Mouse (Mus musculus) kidney, adult 8-10 months (tissue): ENCODE measurements around the gene Chrna1.

Experiments
- DNase-seq, 2 experiments: peaks; one replicate each; pipeline ENCODE4 v3.0.0; 2022

Chrna1 gene

GRCm38 (mm10) chr2:73590106-73590505 lies 10.0 kb upstream of the Chrna1 start:
- DNase-seq, result no peak

DNA sequence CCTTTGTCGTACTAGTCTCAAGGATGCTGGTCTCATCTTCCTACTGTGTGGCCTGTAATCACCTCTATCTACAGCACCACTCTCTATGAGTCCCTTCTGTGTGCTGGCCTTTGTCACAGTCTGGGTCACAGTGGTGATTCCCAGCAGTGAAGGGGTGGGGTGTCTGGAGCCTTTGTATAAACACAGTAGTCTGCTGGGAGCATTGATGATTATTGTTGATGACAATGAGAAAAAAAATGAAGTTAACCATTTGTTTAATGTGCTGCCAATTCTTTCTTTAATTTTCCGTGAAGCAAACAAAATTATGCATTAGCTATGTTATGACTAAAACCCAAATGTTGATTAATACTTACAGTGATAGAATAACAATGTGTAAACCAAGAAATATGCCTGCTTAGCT lies 8.8 kb upstream of the Chrna1 start:
- no peak for DNase-seq

DNA sequence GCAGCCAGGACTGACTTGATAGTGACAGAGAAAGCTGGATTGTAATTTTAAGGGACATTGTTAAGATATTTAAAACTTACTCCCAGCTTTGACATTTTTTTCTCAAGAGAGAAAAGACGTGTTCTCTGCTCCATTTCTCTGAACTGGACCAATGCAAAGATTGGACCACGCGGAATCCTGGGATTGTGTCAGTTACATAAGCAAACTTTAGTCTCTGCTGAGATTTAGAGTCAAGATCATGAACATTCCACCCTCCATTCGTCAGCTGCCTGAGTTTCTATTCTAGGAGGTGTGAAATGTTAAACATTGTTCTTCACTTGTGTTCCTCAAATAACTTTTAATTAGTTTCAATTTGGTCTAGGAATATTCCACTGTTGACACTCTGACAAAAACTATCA lies 7.0 kb upstream of the Chrna1 start:
- peak in 1 of 2 experiments; percentile 33 for DNase-seq

GRCm38 (mm10) chr2:73586392-73587108 lies 6.4 kb upstream of the Chrna1 start:
- no peak for DNase-seq

DNA sequence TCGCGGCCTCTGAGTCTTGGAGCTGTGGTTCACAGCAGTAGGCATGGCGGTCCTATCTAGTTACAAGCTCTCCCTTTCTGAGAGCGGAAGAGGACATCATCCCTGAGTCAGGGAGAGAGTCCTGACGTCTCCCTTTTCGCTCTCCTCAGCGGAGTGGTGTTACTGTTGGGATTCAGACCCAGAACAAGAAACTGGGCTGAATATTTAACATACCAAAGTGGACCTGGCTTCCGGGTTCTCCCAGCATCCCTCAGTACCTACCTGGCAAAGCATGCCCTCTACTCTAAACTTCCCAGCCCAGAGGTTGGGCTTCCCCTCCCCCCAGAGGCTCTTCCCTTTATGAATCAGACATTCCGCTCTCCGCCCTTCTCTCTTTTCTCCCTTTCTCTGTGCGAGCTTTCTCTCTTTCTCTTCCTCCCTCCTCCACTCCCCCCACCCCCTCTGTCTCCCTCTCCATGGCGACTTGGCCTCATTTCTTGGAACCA lies 5.3 kb upstream of the Chrna1 start:
- DNase-seq, result peak; percentile 46 to 54

DNA sequence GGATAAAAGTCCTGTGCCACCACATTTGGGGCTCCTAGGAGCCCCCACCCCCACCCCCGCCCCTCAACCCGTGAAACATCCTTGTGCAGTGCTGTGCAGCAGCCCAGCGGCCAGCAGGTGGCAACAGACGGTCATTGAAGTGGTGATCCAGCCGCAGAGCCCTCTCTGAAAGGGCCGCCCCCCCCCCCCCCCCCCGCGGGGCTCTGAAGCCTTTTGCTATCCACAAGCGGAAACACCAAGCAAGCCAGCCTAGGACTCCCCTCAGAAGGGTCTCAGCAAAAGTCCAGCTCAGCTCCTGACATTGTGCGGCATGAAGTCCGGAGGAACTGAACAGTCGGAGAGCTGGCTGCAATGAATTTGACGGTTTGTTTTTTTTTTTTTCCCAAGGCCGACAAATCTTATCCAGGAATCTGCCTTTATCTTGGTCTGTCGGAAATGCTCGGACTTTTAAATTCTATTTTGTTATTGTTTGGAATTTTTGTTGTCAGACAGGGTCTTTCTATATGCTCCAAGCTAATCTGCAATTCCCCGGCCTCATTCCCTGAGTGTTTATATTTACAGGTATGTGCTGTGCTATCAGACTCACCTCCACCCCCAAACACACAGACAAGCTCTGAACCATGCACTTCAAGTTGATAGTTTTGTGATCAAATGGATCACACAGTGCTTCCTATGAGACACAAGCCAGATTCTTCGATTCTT lies 4.7 kb upstream of the Chrna1 start:
- DNase-seq, result peak; percentile 64 to 80

- no peak for DNase-seq
Measured at GRCm38 (mm10) chr2:73580720-73581119, 582 bp upstream of the Chrna1 start.

GRCm38 (mm10) chr2:73579168-73579567 lies 970 bp downstream of the Chrna1 start:
- no peak for DNase-seq

GRCm38 (mm10) chr2:73574418-73574817 lies 5.7 kb downstream of the Chrna1 start:
- DNase-seq, result no peak

DNA sequence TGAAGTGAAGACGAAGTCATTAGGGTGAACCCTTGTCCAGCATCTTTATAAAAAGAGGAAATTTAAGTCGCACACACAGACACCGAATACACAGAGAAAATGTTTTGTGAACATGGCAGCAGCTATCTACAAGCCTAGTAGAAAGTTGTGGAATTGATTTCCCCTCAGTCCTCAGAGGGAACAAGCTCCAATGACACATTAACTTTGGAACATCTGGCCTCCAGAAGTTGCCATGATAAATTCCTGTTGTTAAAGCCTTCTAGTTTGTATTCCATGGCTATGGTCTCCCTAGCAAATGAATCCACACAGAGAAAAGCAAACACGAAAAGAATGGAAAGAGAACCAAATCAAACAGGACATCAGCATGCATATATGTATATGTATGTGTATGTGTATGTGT lies 6.6 kb downstream of the Chrna1 start:
- no peak for DNase-seq

DNA sequence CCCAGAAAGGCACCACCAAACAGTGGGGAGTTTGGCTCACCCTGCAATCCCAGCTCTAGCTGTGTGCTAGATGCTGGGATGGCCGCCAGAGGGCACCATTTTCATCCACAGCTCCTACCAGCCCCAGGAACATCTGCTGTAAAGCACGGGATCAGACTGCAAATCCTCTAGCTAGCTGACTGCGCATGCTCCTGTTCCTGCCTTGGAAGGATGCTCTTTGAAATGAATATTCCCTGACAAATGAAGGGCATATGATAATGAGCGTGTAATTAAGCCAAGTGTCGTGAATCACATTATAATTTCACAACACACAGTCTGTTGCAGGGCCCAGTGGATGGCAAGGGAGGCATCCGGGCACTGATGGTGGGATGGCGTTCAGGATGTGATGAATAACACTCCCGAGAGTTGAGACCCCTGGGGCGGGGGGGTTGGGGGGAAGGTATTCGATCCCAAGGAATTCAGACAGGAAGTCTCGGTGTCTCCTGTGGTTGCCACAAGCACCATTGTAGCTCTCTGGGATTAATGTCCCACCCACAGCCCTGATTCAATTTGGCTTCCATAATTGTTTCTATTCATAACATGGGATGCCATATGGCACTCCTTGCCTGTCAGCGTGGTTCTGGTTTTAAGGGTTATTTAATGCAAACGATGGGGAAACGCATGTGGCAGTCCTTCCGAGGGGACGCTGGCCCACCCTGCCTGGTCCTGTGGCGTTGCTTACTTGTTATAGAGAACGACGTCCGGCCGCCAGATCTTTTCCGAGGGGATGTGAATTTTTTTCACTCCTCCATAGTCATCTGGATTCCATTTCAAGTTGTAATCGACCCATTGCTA lies 7.4 kb downstream of the Chrna1 start:
- DNase-seq, result peak; percentile 57 to 70

GRCm38 (mm10) chr2:73571901-73572300 lies 8.2 kb downstream of the Chrna1 start:
- DNase-seq, result no peak

DNA sequence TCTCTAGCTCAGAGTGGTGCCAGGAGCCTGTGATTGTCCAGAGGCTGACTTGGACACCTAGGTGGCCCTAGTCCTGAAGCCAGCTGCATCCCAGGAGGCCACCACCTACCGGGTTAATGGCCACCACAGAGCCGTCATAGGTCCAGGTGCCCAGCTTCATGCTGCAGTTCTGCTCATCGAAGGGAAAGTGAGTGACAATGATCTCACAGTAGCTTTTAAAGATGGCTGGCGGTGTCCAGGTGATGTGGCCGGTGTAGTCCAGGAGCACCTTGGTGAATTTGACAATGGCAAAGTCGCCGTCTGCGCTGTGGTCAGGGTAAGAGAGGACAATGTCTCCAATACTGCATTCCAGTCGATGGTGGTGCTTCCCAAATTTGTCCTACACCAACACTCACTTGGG lies 8.8 kb downstream of the Chrna1 start:
- DNase-seq, result no peak

DNA sequence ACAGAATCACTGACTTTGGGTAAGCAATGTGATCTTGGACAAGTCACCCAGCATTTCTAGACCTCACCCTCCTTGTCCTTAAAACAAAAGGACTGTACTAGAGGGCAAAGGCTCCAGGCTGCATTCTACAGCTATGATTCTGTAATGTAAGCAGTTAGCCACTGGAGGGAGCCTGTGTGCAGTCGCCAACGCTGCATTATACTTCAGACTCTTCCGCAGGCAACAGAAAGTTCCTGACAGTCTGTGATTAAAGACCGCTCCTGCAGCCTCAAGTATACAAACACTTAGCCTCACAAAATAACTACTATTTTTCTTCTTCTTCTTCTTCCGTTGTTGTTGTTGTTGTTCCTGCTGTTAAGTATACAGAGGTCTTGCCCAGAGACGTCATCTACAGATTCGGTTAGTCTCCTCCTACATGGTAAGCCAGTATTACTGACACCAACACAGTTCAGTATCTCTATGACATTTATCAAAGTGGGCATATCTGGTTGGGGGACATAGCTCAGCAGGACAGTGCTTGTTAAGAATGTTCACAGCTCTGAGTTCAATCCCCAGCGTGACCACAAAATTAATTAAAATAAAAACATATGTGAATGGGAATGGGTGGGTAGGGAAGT lies 13.0 kb downstream of the Chrna1 start:
- peak; percentile 50 to 71 for DNase-seq

DNA sequence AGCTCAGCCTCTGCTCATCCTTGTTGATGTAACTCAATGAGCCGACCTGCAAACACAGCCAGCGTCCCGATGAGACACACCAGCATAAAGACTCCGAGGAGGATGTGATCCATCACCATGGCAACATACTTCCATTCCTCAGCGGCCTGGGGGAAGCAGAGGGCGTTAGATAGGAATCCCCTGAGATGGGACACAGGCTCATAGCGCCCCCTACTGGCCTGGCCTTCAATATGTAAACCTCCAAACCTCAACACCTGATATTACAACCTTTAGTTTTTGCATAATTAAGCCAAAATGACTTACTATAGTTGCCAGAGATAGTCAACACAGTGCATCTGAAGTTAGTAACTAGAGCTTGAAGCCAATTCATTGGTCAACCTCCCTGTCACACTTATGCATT lies 14.0 kb downstream of the Chrna1 start:
- DNase-seq, result peak; percentile 19 to 28

DNA sequence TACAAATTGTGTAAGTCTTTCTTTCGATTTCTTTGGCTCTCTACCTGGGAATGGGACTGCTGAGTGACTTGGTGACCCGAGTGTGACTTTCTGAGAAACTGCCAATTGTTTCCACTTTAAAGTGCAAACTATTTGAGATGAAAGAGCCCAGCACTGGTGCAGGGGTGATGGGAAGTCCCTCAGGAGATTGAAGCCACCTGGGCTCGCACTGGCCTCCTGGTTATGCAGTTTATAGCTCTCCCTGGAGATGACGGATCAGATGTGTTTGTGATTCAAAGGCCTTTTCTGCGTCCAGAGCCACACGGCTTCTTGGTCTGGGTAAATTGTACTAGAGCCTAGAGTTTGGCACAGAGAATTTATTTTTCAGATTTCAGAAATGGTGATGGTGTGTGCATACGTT lies 16.4 kb downstream of the Chrna1 start:
- DNase-seq, result no peak

DNA sequence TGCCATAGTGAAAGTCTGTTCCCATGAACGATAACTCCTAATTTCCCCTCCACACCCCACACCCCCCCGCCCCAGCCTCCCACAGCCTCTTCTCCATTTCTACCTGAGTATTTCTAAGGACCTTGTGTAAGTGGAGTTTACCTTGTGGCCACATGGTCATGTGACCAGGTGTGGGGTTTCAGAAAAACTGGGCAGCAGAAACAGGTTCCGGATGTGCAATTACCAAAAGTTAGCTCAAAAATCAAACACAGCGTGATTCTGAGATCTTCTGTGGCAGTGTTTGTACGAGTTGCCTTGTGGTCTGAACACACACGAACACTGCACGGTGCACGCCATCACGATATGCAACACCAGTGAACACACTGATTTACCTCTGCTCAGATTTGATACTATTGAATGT lies 17.5 kb downstream of the Chrna1 start:
- no peak for DNase-seq

DNA sequence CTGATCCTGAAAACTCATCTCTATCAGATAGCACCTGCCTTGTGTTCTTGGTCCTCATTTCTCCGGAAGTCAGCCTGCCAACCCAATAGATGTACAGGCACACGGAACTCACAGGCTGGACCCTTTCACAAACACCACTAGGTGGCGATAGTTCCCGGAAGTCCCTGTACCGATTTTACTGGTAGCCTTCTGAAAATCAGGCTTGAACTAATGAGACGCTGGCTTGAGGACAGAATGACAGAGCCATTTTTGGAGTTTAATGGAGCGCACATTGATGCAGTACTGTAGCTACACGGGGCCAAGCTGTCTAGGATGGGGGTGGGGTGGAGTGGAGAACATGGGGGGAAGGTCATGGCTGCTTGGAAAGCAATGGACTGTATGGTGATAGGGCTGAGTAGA lies 18.5 kb downstream of the Chrna1 start:
- peak in 1 of 2 experiments; percentile 14 for DNase-seq

DNA sequence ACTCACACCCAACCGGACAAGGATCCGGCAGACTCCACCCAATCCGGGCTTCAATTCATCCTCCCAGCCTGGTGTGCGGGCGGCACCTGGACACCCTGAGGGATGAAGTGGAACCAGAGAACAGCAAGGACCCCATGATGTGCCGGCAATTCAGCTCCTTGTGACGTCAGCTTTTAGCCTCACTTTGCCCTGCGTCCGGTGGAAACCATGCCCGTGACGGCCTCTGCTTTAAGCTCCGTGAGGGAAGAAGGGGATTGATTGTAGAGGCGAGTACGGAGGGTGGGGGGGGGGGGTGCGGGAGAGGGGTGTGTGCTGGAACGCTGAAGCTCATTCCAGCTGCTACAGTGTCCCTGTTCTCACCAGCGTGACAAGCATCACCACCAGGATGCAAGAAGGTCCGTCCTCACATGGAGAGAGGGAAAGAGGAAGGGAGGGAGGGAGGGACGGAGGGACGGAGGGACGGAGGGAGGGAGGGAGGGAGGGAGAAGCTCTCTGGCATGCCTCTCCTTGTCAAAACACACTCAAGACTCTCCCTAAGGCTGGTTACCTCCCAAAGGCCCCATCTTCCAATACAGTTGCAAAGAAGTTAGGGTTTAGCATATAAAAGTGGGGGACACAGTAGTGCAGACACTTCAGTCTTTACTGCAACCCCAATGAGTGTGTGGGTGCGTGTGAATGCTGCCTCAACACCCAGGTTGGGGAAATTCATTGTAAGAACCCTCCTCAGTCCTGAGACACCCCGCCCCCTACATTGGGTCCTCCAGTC lies 19.1 kb downstream of the Chrna1 start:
- no peak for DNase-seq

GRCm38 (mm10) chr2:73560445-73560844 lies 19.7 kb downstream of the Chrna1 start:
- no peak for DNase-seq

DNA sequence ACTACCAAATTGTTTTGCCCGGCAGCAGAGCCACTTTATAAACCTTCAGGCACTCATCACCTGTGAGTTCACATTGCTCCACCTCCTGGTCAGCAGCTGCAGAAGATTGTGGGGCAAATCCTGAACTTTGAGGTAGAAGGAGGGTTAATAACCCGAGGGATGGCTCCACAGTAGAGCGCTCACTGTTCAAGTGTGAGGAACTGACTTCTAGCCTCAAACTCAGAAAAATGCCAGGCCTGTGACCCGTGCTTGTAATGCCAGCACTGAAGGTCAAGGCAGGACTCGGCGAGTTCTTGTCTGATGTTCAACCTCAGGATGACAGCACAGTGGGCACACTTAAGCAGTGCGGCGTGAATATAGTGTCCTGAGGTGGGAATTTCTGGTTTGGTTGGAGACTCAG lies 22.2 kb downstream of the Chrna1 start:
- DNase-seq, result peak; percentile 60 to 76

DNA sequence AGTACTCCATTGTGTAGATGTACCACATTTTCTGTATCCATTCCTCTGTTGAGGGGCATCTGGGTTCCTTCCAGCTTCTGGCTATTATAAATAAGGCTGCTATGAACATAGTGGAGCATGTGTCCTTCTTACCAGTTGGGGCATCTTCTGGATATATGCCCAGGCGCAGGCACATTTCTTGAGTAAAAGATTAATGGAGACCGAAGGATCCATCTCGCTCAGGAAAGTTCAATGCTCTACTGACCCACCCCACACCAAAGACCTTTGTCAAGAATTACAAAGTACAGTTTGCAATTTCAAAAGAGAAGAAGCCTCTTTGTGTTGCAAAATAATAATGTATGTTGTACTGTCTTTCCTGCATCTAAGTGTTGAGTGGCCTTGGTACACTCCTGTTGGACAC lies 23.1 kb downstream of the Chrna1 start:
- DNase-seq, result peak; percentile 67 to 70
